Mouse (Mus musculus) kidney, postnatal 14 days (tissue): Measurements from ENCODE around the gene Rhebl1.

ENCODE experiments used
- DNase-seq: peaks from one replicate; pipeline ENCODE4 v3.0.0; 2022; ENCODE audit warnings: mixed read lengths

Gene Rhebl1

GRCm38 (mm10) chr15:98849165-98849564 is 45.2 kb downstream of the Rhebl1 start:
- DNase-seq: no peak

- no peak for DNase-seq
Measured at GRCm38 (mm10) chr15:98846140-98846539, 48.2 kb downstream of the Rhebl1 start.

- no peak for DNase-seq
Measured at GRCm38 (mm10) chr15:98845149-98845548, 49.2 kb downstream of the Rhebl1 start.

GRCm38 (mm10) chr15:98843595-98844223 is 50.6 kb downstream of the Rhebl1 start:
- DNase-seq: no peak

- no peak for DNase-seq
Measured at GRCm38 (mm10) chr15:98839671-98840585, 54.4 kb downstream of the Rhebl1 start.

- no peak for DNase-seq
Measured at GRCm38 (mm10) chr15:98839161-98839560, 55.2 kb downstream of the Rhebl1 start.

- DNase-seq: no peak
Measured at GRCm38 (mm10) chr15:98837743-98838103, 56.6 kb downstream of the Rhebl1 start.

- no peak for DNase-seq
Measured at GRCm38 (mm10) chr15:98837006-98837742, 57.2 kb downstream of the Rhebl1 start.

GRCm38 (mm10) chr15:98835291-98835690 is 59.0 kb downstream of the Rhebl1 start:
- no peak for DNase-seq

- no peak for DNase-seq
Measured at GRCm38 (mm10) chr15:98834059-98834458, 60.3 kb downstream of the Rhebl1 start.

- DNase-seq: no peak
Measured at GRCm38 (mm10) chr15:98833281-98833680, 61.1 kb downstream of the Rhebl1 start.

- no peak for DNase-seq
Measured at GRCm38 (mm10) chr15:98832161-98833058, 61.9 kb downstream of the Rhebl1 start.

GRCm38 (mm10) chr15:98831684-98832035 is 62.7 kb downstream of the Rhebl1 start:
- DNase-seq: no peak

GRCm38 (mm10) chr15:98830736-98831683 is 63.3 kb downstream of the Rhebl1 start, which contains the start of gene Prkag1:
TSS of gene Prkag1 (minus strand) at chr15:98831521.
- DNase-seq: peak; percentile 98
